Mouse (Mus musculus): ENCODE results near the gene Zfp362.

DNA sequence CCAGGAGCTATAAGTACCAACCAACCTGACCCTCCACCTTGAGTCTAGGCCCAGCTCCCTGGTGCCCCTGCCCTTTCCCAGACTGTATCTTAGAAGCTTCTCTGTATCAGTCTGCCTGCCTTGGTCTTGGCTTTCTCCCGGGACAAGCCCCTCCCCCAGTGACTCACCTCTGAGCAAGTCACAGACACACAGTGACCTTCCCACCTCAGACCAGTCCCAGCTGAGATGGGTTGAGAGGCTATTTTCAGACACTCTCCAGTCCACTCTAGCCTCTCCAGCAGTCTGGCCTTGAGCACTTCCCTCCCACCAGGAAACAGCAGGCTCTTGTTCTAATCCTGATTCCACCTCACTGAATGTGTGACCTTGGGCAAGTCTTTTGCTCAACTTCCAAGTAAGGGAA, 12.1 kb downstream of the Zfp362 start:
- TF ChIP-seq JUN (IDR thresholded peaks at IDR 0.05; ENCODE audit: insufficient read depth, low read depth, low read length): no peak
- TF ChIP-seq MEF2A (IDR thresholded peaks at IDR 0.05; ENCODE audit: borderline replicate concordance, low read depth, low read length): no peak
- TF ChIP-seq SMC3 (IDR thresholded peaks at IDR 0.05; ENCODE audit: low read depth, low read length): no peak
- TF ChIP-seq MAX (IDR thresholded peaks at IDR 0.05; ENCODE audit: low read length): no peak
- no peak for TF ChIP-seq POLR2AphosphoS2 (IDR thresholded peaks at IDR 0.05; ENCODE audit: low read depth, low read length)
- no peak for TF ChIP-seq USF1 (IDR thresholded peaks at IDR 0.05; ENCODE audit: low read depth, low read length)
- no peak for TF ChIP-seq CTCF (conservative IDR thresholded peaks at IDR 0.05 in 1 of 2, IDR thresholded peaks at IDR 0.05 in 1 of 2; ENCODE audit: low read depth in 2 of 2, low read length in 2 of 2)
- TF ChIP-seq POLR2A (IDR thresholded peaks at IDR 0.05; ENCODE audit: low read depth, low read length): no peak
- TF ChIP-seq ZNF384 (IDR thresholded peaks at IDR 0.05; ENCODE audit: low read depth, low read length): no peak
- TF ChIP-seq MAFK (IDR thresholded peaks at IDR 0.05; ENCODE audit: insufficient replicate concordance, low read length): no peak
- no peak for TF ChIP-seq ZKSCAN1 (IDR thresholded peaks at IDR 0.05; ENCODE audit: borderline replicate concordance, low read depth, low read length)
- TF ChIP-seq E2F4 (IDR thresholded peaks at IDR 0.05; ENCODE audit: insufficient replicate concordance, low read depth, low read length): no peak
